Mouse (Mus musculus) forebrain, embryonic 16.5 days (tissue): ENCODE results near the gene Zmat3. TPM values are rescaled to one million over a fixed set of nuclear protein-coding genes. Genes with fewer than 3 reads are reported as not detected.

ENCODE experiments used
- ATAC-seq: fragments of 200-750 bp; cut with Nextera tagmentation; 2 replicates; pipeline ENCODE4 v1.8.0; 2017; ENCODE audit warnings: mild to moderate bottlenecking, moderate library complexity
- H3K27ac ChIP-seq: fragments of 300-500 bp; sonication (generic); 2 replicates; pipeline ENCODE4 v1.5.1; 2014; ENCODE audit warnings: low read length, control low read depth
- H3K27me3 ChIP-seq: fragments of 300-500 bp; sonication (generic); replicated peaks from 2 replicates; pipeline ENCODE4 v1.6.1; 2014; ENCODE audit warnings: low read length; ENCODE audit not compliant: control insufficient read depth, insufficient read depth
- H3K36me3 ChIP-seq: fragments of 300-500 bp; sonication (generic); 2 replicates; pipeline ENCODE4 v1.6.1; 2014; ENCODE audit not compliant: control insufficient read depth, insufficient read depth
- H3K4me1 ChIP-seq: fragments of 300-500 bp; sonication (generic); replicated peaks from 2 replicates; pipeline ENCODE4 v1.6.1; 2014; ENCODE audit warnings: low read length; ENCODE audit not compliant: control insufficient read depth, insufficient read depth
- H3K4me2 ChIP-seq: fragments of 300-500 bp; sonication (generic); 2 replicates; pipeline ENCODE4 v1.6.1; 2014; ENCODE audit warnings: mild to moderate bottlenecking, low read length, control low read depth
- H3K4me3 ChIP-seq: fragments of 300-500 bp; sonication (generic); replicated peaks from 2 replicates; pipeline ENCODE4 v1.5.1; 2014; ENCODE audit warnings: mild to moderate bottlenecking, low read length, control low read depth
- H3K9ac ChIP-seq: fragments of 300-500 bp; sonication (generic); replicated peaks from 2 replicates; pipeline ENCODE4 v1.6.1; 2014; ENCODE audit warnings: low read depth, low read length, control low read depth
- H3K9me3 ChIP-seq: fragments of 300-500 bp; sonication (generic); 2 replicates; pipeline ENCODE4 v1.6.1; 2016; ENCODE audit warnings: low read length; ENCODE audit not compliant: control insufficient read depth
- WGBS: fragments of 180-500 bp; shearing (Covaris S2); extraction: QIAGEN DNeasy Blood & Tissue Kit; methylation state at CpG from one replicate; pipeline ENCODE4 v1.1.7; 2014; 5-methylcytosine and 5-hydroxymethylcytosine counted together
- polyA plus RNA-seq: library from polyadenylated mRNA; unstranded; fragments of >200 nt; fragmentation: Nextera tagmentation; extraction: Ambion mirVana; gene quantifications from 2 replicates; pipeline ENCODE4 v1.2.1, GENCODE M21; 2015

Zmat3 gene
- polyA plus RNA-seq, 1 experiment from 2014 or later: 6.7 TPM

DNA sequence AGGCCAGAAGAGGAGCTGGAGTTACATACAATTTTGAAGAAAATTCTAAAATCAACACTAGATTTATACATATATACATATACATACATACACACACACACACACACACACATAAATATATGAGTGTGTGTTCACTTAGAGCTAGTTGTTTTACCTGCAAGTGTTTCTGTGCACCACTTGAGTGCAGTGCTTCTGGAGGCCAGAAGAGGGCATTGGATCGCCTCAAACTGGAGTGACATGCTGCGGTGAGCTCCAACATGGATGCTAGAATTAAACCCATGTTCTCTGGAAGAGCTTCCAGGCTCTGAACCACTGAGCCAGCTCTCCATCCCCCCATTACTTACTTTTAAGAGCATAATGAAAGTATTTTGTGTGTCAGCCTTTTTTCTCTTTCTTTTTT, 14.1 kb upstream of the Zmat3 start:
- no peaks in the 10 kb centered on the region for H3K9me3 ChIP-seq

DNA sequence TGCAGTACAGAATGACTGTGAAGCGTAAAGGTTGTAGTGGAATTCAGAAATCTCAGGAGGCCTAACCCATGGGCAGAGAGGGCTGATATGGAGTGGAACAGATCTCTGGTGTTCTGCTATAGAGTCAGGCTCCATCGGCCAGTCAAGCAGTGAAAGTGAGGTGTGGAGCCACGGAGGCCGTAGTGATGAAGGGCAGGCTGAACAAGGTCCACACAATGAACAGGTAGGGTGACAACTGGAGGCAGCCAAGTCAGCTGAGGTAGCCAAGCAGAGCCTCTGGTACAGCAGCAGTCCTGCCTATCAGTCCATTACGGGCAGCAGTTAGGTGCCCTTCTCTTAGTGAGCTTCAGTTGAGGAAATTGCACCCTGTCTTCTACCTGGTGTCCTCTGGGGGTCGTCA, 7.4 kb upstream of the Zmat3 start:
- Histone ChIP-seq H3K9ac (no peak overlapping the region), H3K4me3 (no peak overlapping the region), H3K36me3 (no peaks in the 10 kb centered on the region), H3K27ac (no peak overlapping the region), H3K4me1 (no peaks in the 10 kb centered on the region), H3K9me3 (no peaks in the 10 kb centered on the region), H3K27me3 (no peaks in the 10 kb centered on the region), H3K4me2 (no peak overlapping the region)
- no peak for ATAC-seq
- 88% methylated on average over 6 of the region's 6 CpGs for WGBS

More for the DNA sequence above, 14.1 kb upstream of the Zmat3 start:
- no peak for ATAC-seq
- Histone ChIP-seq H3K4me1 (no peaks in the 10 kb centered on the region), H3K27me3 (no peaks in the 10 kb centered on the region), H3K36me3 (no peaks in the 10 kb centered on the region), H3K27ac (no peak overlapping the region), H3K4me2 (no peak overlapping the region), H3K9ac (no peak overlapping the region), H3K4me3 (no peak overlapping the region)
- 38% methylated on average over 2 of the region's 2 CpGs for WGBS

DNA sequence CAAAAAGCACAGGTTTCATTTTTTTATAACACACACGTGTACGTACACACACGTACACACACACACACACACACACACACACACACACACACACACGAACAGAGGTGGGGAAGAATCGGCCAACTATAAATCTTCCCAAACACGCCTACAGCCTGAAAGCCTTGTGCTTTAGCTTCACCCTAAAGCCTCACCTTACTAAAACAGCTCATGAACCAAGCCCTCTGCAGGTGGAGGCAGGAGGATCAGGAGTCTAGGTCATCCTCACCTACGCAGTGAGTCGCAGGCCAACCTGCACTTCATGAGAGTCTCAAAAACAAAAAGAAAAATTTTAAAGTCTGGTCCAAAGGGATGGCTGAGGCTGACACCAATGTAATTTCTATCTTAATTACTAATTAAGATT, 6.7 kb upstream of the Zmat3 start:
- Histone ChIP-seq H3K4me3 (no peak overlapping the region), H3K27me3 (no peaks in the 10 kb centered on the region), H3K4me2 (no peak overlapping the region), H3K4me1 (no peaks in the 10 kb centered on the region), H3K27ac (no peak overlapping the region), H3K36me3 (no peaks in the 10 kb centered on the region), H3K9ac (no peak overlapping the region), H3K9me3 (no peaks in the 10 kb centered on the region)
- WGBS: 93% methylated on average over 8 of the region's 8 CpGs
- ATAC-seq: no peak

DNA sequence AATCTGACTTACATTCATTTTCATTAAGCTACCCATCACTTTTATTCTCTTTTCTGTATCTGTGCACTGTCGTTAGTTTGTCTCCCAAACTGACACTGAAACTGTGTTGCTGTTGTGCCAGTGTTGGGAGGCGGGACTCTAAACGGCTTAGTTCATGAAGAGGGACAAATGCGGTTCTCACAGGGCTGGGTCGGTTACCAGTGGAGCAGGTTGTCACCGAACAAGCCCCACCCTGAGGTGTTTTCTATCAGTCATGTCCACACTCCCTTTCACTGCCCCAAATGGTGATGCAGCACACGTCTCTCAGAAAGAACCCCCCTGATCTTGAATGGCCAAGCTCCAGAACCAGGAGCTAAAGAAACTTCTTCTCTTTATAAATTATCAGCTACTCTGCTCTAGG, 6.1 kb upstream of the Zmat3 start:
- Histone ChIP-seq H3K27me3 (no peaks in the 10 kb centered on the region), H3K9me3 (no peaks in the 10 kb centered on the region), H3K4me3 (no peak overlapping the region), H3K9ac (no peak overlapping the region), H3K36me3 (no peaks in the 10 kb centered on the region), H3K4me2 (no peak overlapping the region), H3K27ac (no peak overlapping the region), H3K4me1 (no peaks in the 10 kb centered on the region)
- ATAC-seq: no peak
- 71% methylated on average over 7 of the region's 7 CpGs for WGBS

DNA sequence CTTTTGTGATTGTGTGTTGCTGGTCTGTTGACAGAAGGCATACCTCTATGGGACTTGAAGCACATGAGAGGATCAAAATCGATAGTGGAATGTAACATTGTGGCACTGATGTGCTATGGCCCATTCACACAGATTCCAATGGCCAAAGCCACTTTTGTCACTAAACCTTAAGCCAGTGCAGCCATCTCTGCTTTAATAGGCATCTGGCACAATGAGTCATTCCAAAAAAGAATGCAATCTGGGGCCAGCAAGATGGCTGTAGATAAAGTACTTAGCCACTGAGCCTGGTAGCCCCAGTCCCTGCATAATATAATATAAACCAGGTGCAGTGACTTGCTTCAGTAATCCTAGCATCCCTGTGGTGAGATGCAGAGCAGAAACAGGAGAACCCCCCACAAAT, 1.7 kb upstream of the Zmat3 start:
- Histone ChIP-seq H3K4me1 (peaks cover 8% of the 10 kb centered on the region), H3K36me3 (no peaks in the 10 kb centered on the region), H3K9ac (no peak overlapping the region), H3K9me3 (no peaks in the 10 kb centered on the region), H3K27ac (no peak overlapping the region), H3K4me3 (no peak overlapping the region), H3K27me3 (no peaks in the 10 kb centered on the region), H3K4me2 (no peak overlapping the region)
- ATAC-seq: no peak
- 90% methylated on average over 1 of the region's 1 CpGs for WGBS

DNA sequence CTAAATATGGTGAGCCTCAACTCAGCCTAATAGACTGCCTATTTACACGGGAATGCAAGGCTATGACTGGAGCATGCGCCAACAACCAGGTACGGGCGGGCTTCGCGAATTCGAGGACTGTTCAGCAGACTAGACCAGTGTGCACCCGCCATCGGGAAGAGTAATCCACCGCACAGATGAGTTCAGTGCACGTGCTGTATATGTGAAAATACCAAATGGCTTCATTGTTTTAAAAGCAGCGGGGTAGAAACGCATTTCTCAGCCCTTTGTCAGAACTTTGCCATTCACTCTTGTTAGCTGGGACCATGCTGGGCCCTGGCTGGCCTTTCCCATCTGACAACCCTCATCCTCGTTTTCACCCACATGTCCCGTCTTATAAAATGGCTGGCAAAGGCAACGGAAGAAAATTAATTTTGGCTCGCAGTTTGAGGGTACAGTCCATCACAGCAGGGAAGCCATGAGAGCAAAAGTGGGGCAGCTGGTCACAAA, 476 bp upstream of the Zmat3 start:
- 46% methylated on average over 17 of the region's 17 CpGs for WGBS
- ATAC-seq: peak; percentile 51
- no peaks in the 10 kb centered on the region for H3K36me3 ChIP-seq
- no peak overlapping the region for H3K27ac ChIP-seq
- H3K4me1 ChIP-seq: peaks cover 9% of the 10 kb centered on the region
- no peaks in the 10 kb centered on the region for H3K9me3 ChIP-seq
- H3K4me2 ChIP-seq: peak overlapping the region; percentile 85
- H3K27me3 ChIP-seq: no peaks in the 10 kb centered on the region
- peak overlapping the region; percentile 83 for H3K4me3 ChIP-seq
- H3K9ac ChIP-seq: peak overlapping the region; percentile 87

DNA sequence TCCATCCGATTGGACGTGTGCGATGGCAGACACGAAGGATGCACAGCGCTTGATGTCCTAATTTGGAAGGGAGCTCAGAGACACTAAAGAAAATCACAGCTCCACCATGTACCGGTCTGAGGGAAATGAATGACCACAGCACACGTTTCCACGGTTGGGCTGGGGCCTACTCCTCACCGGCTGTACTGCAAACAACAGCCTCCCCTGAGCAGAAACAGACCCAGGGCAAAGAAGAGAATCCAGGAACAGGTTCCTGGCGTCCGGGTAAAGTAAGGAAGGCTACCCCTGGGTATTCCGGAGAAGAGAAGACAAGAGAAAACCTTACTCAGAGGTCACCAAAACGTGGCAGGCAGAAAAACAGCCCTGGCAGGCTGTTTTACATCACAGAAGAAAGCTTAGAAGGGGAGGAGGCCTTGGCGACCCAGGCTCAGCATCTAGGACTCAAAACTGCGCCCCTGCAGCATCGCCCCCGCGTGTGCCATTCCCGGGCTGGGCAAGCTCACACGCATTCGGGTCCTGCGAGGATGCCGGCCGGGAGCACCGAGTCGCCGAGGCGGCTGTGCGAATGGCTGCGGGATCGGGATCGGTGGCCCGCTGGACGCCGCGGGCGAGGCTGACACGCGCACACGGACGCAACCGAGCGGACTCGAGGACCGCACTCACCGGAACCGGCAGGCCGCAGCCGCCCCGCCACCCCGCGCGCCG, 821 bp downstream of the Zmat3 start:
- H3K4me2 ChIP-seq: peak overlapping the region; percentile 85
- no peaks in the 10 kb centered on the region for H3K27me3 ChIP-seq
- WGBS: under 1% methylated on average over 54 of the region's 54 CpGs
- no peaks in the 10 kb centered on the region for H3K9me3 ChIP-seq
- H3K4me1 ChIP-seq: peaks cover 14% of the 10 kb centered on the region
- peak; percentile 81 for ATAC-seq
- no peaks in the 10 kb centered on the region for H3K36me3 ChIP-seq
- peak overlapping the region; percentile 87 for H3K9ac ChIP-seq
- peak overlapping the region; percentile 83 for H3K4me3 ChIP-seq
- H3K27ac ChIP-seq: peak overlapping the region; percentile 85

DNA sequence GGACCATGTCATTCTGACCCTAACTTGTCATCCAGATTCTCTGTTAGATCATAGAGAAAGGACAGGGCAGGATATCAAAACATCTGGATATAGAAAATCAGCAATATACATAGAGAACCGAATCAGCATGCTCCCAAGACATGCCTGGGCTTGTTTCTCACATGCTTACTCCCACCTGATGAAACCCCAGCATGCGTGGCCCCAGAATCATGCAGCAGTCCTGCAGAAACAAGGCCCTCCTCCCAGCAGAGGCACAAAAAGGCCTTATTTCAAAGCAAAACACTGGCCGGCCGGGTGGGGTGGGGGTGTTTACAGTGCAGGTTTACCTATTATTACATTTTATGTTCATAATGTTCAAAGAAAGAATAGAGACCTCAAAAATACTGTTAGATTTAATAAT, 1.6 kb downstream of the Zmat3 start:
- ATAC-seq: no peak
- Histone ChIP-seq H3K9me3 (no peaks in the 10 kb centered on the region), H3K4me3 (peak overlapping the region; percentile 39), H3K27ac (no peak overlapping the region), H3K27me3 (no peaks in the 10 kb centered on the region), H3K36me3 (no peaks in the 10 kb centered on the region), H3K4me1 (peaks cover 14% of the 10 kb centered on the region), H3K9ac (peak overlapping the region; percentile 54), H3K4me2 (peak overlapping the region; percentile 67)
- WGBS: 25% methylated on average over 4 of the region's 4 CpGs

DNA sequence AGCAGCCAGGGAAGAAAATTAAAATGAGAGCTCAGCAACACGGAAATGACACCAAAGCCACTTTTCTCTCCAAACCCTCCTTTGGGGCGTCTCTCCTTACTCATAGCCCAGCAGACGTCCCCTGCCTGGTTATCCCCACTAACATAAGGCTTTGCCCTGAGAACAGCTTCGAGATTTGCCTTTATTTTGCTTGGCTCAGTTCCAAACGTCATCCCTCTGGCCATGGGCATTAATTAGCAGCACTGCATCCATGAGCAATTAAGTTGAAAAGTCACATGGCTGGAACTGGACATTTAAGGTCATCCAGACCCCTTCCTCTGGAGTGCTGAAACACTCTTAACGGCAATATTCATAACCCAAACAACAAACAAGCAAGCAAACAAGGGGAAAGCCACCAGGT, 4.6 kb downstream of the Zmat3 start:
- no peaks in the 10 kb centered on the region for H3K36me3 ChIP-seq
- ATAC-seq: no peak
- peaks cover 11% of the 10 kb centered on the region for H3K4me1 ChIP-seq
- no peak overlapping the region for H3K4me3 ChIP-seq
- no peaks in the 10 kb centered on the region for H3K9me3 ChIP-seq
- H3K27me3 ChIP-seq: no peaks in the 10 kb centered on the region
- H3K27ac ChIP-seq: no peak overlapping the region
- 42% methylated on average over 6 of the region's 6 CpGs for whole genome bisulfite sequencing
- H3K9ac ChIP-seq: no peak overlapping the region
- H3K4me2 ChIP-seq: no peak overlapping the region

DNA sequence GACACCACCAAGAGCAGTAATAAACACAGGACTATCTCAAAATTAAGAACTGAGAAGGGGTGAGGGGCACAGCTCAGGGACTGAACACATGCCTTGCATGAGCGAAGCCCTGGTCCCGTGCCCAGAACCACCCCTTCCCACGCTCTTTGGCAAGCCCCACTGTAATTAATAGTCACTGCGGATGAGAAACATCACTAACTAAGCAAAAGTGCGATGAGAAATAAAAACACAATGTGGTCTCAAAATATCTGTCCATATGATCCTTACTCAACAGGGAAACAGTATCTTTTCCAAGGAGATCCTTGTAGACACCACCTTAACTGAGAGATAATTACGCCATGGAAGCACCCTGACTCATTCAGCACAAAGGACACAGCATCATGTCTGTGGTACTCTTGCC, 17.9 kb downstream of the Zmat3 start:
- Histone ChIP-seq H3K4me1 (peaks cover 11% of the 10 kb centered on the region), H3K4me2 (no peak overlapping the region), H3K27me3 (no peaks in the 10 kb centered on the region), H3K4me3 (no peak overlapping the region), H3K27ac (no peak overlapping the region), H3K9me3 (no peaks in the 10 kb centered on the region), H3K36me3 (peaks cover 2% of the 10 kb centered on the region; the same call in 1 of the 2 replicates), H3K9ac (no peak overlapping the region)
- ATAC-seq: peak; percentile 85
- WGBS: 48% methylated on average over 6 of the region's 6 CpGs
